Mouse (Mus musculus) heart, adult 2 months (tissue): ENCODE measurements at regions not wholly inside any gene's neighbourhood (a gene's known extent, or its start where the extent isn't known, plus 50 kb on each side); places are given as distances from the start of the nearest gene placed in this dataset.

Source experiments
- CTCF ChIP-seq: fragments of 200-600 bp; IDR thresholded peaks from 2 replicates; pipeline ENCODE4 v1.8.1; 2022; ENCODE audit warnings: antibody characterized with exemption, mild to moderate bottlenecking, moderate library complexity
- EP300 ChIP-seq: fragments of 200-500 bp; IDR thresholded peaks from 2 replicates; pipeline ENCODE4 v1.6.1; 2011; ENCODE audit warnings: low read depth, low read length, control low read depth; ENCODE audit not compliant: insufficient read depth
- POLR2A ChIP-seq: fragments of 200-500 bp; IDR thresholded peaks from 2 replicates; pipeline ENCODE4 v1.6.1; 2011; ENCODE audit warnings: mild to moderate bottlenecking, low read depth, low read length, control low read depth; ENCODE audit not compliant: insufficient read depth

GRCm38 (mm10) chr4:72656206-72656605 lies 196.2 kb downstream of the Aldoart1 start:
- TF ChIP-seq CTCF (no peak), EP300 (no peak), POLR2A (no peak)
